Mouse (Mus musculus) erythroblast, embryonic 14.5 days (primary cell): ENCODE measurements around the gene Pde10a.

Experiments used
- GATA1 ChIP-seq: IDR thresholded peaks from 2 replicates; pipeline ENCODE4 v1.6.1; 2012; ENCODE audit warnings: low read length, inconsistent platforms, mixed read lengths
- TAL1 ChIP-seq: IDR thresholded peaks from 3 replicates; pipeline ENCODE4 v1.6.1; 2012; ENCODE audit warnings: low read length, inconsistent platforms, mixed read lengths

DNA sequence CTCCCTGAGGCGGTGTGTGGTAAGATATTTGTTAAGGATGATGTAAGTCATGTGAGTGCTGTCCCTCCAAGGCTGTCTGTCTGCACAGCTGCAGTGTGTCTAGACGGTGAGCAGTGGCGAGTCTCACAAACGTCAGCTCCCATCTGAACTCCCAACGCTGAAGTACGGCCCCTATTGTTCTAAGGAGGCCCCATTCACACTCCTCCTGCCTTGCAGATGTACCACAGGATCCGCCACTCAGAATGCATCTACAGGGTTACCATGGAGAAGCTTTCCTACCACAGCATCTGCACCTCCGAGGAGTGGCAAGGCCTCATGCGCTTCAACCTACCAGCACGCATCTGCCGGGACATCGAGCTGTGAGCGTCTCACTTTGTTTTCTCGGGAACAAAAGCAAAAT, 436.5 kb downstream of the Pde10a start:
- TF ChIP-seq GATA1 (no peak), TAL1 (no peak)
